Mouse (Mus musculus) forebrain, embryonic 10.5 days (tissue): ENCODE measurements around the gene Lrrtm3. TPM values are rescaled to one million over a fixed set of nuclear protein-coding genes. Genes with fewer than 3 reads are reported as not detected.

Experiments used
- DNase-seq: peaks from one replicate; pipeline ENCODE4 v3.0.0-alpha.2; 2017; ENCODE audit warnings: low spot score; ENCODE audit errors: extremely low spot score
- H3K27ac ChIP-seq: fragments of 300-500 bp; sonication (generic); 2 replicates; pipeline ENCODE4 v1.5.1; 2016; ENCODE audit warnings: mild to moderate bottlenecking
- H3K27me3 ChIP-seq: fragments of 300-500 bp; sonication (generic); 2 replicates; pipeline ENCODE4 v1.6.1; 2016; ENCODE audit warnings: mild to moderate bottlenecking; ENCODE audit not compliant: poor library complexity, severe bottlenecking
- H3K36me3 ChIP-seq: fragments of 300-500 bp; sonication (generic); replicated peaks from 2 replicates; pipeline ENCODE4 v1.6.1; 2016; ENCODE audit warnings: mild to moderate bottlenecking, moderate library complexity
- H3K4me1 ChIP-seq: fragments of 300-500 bp; sonication (generic); 2 replicates; pipeline ENCODE4 v1.6.1; 2016
- H3K4me3 ChIP-seq: fragments of 300-500 bp; sonication (generic); 2 replicates; pipeline ENCODE4 v1.5.1; 2016; ENCODE audit warnings: mild to moderate bottlenecking, moderate library complexity
- H3K9me3 ChIP-seq: fragments of 300-500 bp; sonication (generic); 2 replicates; pipeline ENCODE4 v1.6.1; 2016; ENCODE audit warnings: mild to moderate bottlenecking, moderate library complexity
- WGBS: fragments of 180-500 bp; shearing (Covaris S2); methylation state at CpG from one replicate; pipeline ENCODE4 v1.1.7; 2016; 5-methylcytosine and 5-hydroxymethylcytosine counted together
- polyA plus RNA-seq: library from polyadenylated mRNA; unstranded; fragments of >200 nt; fragmentation: Nextera tagmentation; extraction: Ambion mirVana; gene quantifications from 2 replicates; pipeline ENCODE4 v1.2.1, GENCODE M21; 2016

The Lrrtm3 gene
- polyA plus RNA-seq, 1 experiment from 2014 or later: 1.9 TPM

GRCm38 (mm10) chr10:63947266-63947665 lies 142.8 kb downstream of the Lrrtm3 start:
- Histone ChIP-seq H3K27ac (no peak overlapping the region), H3K27me3 (no peaks in the 10 kb centered on the region), H3K4me1 (peaks cover 10% of the 10 kb centered on the region; the same call in 1 of the 2 replicates), H3K36me3 (no peaks in the 10 kb centered on the region), H3K4me3 (no peak overlapping the region), H3K9me3 (no peaks in the 10 kb centered on the region)
- no peak for DNase-seq
- WGBS: 83% methylated on average over 4 of the region's 4 CpGs

GRCm38 (mm10) chr10:63945534-63945933 lies 144.5 kb downstream of the Lrrtm3 start:
- no peak for DNase-seq
- H3K27ac ChIP-seq: no peak overlapping the region
- WGBS: 80% methylated on average over 3 of the region's 3 CpGs

GRCm38 (mm10) chr10:63933946-63934345 lies 156.1 kb downstream of the Lrrtm3 start:
- Histone ChIP-seq H3K4me1 (peaks cover 5% of the 10 kb centered on the region), H3K4me3 (no peak overlapping the region), H3K9me3 (no peaks in the 10 kb centered on the region), H3K27me3 (no peaks in the 10 kb centered on the region), H3K36me3 (no peaks in the 10 kb centered on the region), H3K27ac (no peak overlapping the region)
- WGBS: 81% methylated on average over 5 of the region's 5 CpGs
- DNase-seq: no peak

More at GRCm38 (mm10) chr10:63945534-63945933, 144.5 kb downstream of the Lrrtm3 start:
- H3K4me1 ChIP-seq: peaks cover 14% of the 10 kb centered on the region
- H3K27me3 ChIP-seq: no peaks in the 10 kb centered on the region
- H3K9me3 ChIP-seq: no peaks in the 10 kb centered on the region
- no peaks in the 10 kb centered on the region for H3K36me3 ChIP-seq
- no peak overlapping the region for H3K4me3 ChIP-seq

GRCm38 (mm10) chr10:63927334-63927733 lies 162.7 kb downstream of the Lrrtm3 start, which contains the start of gene Gm10118:
Gene Gm10118, minus strand, starts transcription at chr10:63927434.
- Histone ChIP-seq H3K4me3 (no peak within 1 kb of the TSS), H3K27ac (no peak within 1 kb of the TSS), H3K27me3 (no peaks in the 10 kb centered on the region), H3K4me1 (peaks cover 10% of the 10 kb centered on the region), H3K9me3 (no peaks in the 10 kb centered on the region), H3K36me3 (no peaks in the 10 kb centered on the region)
- DNase-seq: no peak

- no peaks in the 10 kb centered on the region for H3K9me3 ChIP-seq
- DNase-seq: no peak
- H3K27ac ChIP-seq: no peak overlapping the region
- H3K4me1 ChIP-seq: no peaks in the 10 kb centered on the region
- no peak overlapping the region for H3K4me3 ChIP-seq
- H3K27me3 ChIP-seq: no peaks in the 10 kb centered on the region
- H3K36me3 ChIP-seq: no peaks in the 10 kb centered on the region
These were observed 181.2 kb downstream of the Lrrtm3 start for GRCm38 (mm10) chr10:63908878-63909277.

- no peak for DNase-seq
- no peaks in the 10 kb centered on the region for H3K27me3 ChIP-seq
- no peak overlapping the region for H3K4me3 ChIP-seq
- H3K4me1 ChIP-seq: no peaks in the 10 kb centered on the region
- H3K36me3 ChIP-seq: no peaks in the 10 kb centered on the region
- H3K9me3 ChIP-seq: no peaks in the 10 kb centered on the region
- H3K27ac ChIP-seq: no peak overlapping the region
These were observed 190.2 kb downstream of the Lrrtm3 start for GRCm38 (mm10) chr10:63899891-63900290.

- no peak overlapping the region for H3K27ac ChIP-seq
- H3K4me1 ChIP-seq: no peaks in the 10 kb centered on the region
- H3K27me3 ChIP-seq: no peaks in the 10 kb centered on the region
- no peak for DNase-seq
- WGBS: 94% methylated on average over 5 of the region's 5 CpGs
- H3K4me3 ChIP-seq: no peak overlapping the region
- no peaks in the 10 kb centered on the region for H3K36me3 ChIP-seq
- H3K9me3 ChIP-seq: no peaks in the 10 kb centered on the region
These were observed 195.5 kb downstream of the Lrrtm3 start for GRCm38 (mm10) chr10:63894612-63895011.

GRCm38 (mm10) chr10:63886449-63887088 lies 203.5 kb downstream of the Lrrtm3 start:
- no peak for DNase-seq
- 90% methylated on average over 23 of the region's 23 CpGs for WGBS
- Histone ChIP-seq H3K27me3 (no peaks in the 10 kb centered on the region), H3K4me3 (no peak overlapping the region), H3K27ac (no peak overlapping the region), H3K4me1 (no peaks in the 10 kb centered on the region), H3K9me3 (no peaks in the 10 kb centered on the region), H3K36me3 (no peaks in the 10 kb centered on the region)

GRCm38 (mm10) chr10:63880462-63880903 lies 209.6 kb downstream of the Lrrtm3 start:
- Histone ChIP-seq H3K36me3 (no peaks in the 10 kb centered on the region), H3K4me1 (peaks cover 7% of the 10 kb centered on the region; the same call in 1 of the 2 replicates), H3K4me3 (no peak overlapping the region), H3K27me3 (no peaks in the 10 kb centered on the region), H3K27ac (no peak overlapping the region), H3K9me3 (no peaks in the 10 kb centered on the region)
- DNase-seq: no peak
- WGBS: 66% methylated on average over 5 of the region's 5 CpGs

Other genes with a start within 250 kb of the Lrrtm3 start
- 0.05 TPM in 1 of 2 replicates, not detected in the other for gene Gm10118, start 162.8 kb downstream of the Lrrtm3 start, polyA plus RNA-seq